Mouse (Mus musculus): Measurements from ENCODE around the gene Ankra2.

The Ankra2 gene

GRCm38 (mm10) chr13:98262636-98263457, at the start of gene Ankra2, which contains the start of gene Utp15:
Gene Ankra2, plus strand, starts transcription at chr13:98263074.
Gene Utp15, minus strand, starts transcription at chr13:98263041.
- no peak; the same call in 1 of the 2 replicates for TF ChIP-seq GATA4 (IDR thresholded peaks at IDR 0.05; ENCODE audit: insufficient replicate concordance, low read length)

GRCm38 (mm10) chr13:98222848-98223247, 40.0 kb upstream of the Ankra2 start:
- TF ChIP-seq GATA4 (IDR thresholded peaks at IDR 0.05; ENCODE audit: insufficient replicate concordance, low read length), result no peak

GRCm38 (mm10) chr13:98226225-98226624, 36.6 kb upstream of the Ankra2 start:
- TF ChIP-seq GATA4 (IDR thresholded peaks at IDR 0.05; ENCODE audit: insufficient replicate concordance, low read length), result no peak

DNA sequence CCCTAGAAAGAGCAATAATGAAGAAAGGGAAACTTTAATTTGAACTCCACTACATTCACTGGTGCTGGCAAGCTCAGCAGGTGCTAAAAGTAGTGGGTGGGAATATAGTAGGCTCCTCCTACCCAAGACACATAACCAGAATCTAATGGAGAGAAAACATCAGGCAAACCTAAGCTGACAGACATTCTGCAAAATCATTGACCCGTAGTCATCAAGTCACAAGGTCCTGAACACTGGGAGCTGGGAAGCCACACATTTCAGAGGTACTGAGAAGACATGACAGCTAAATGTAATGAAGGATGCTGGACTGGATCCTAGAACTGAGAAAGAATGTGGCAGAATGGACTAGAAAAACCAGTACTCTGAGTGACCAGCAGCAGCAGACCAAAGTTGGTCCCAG, 32.4 kb upstream of the Ankra2 start:
- no peak for TF ChIP-seq GATA4 (IDR thresholded peaks at IDR 0.05; ENCODE audit: insufficient replicate concordance, low read length)

- no peak for TF ChIP-seq GATA4 (IDR thresholded peaks at IDR 0.05; ENCODE audit: insufficient replicate concordance, low read length)
Measured at GRCm38 (mm10) chr13:98235451-98235850, 27.4 kb upstream of the Ankra2 start.

DNA sequence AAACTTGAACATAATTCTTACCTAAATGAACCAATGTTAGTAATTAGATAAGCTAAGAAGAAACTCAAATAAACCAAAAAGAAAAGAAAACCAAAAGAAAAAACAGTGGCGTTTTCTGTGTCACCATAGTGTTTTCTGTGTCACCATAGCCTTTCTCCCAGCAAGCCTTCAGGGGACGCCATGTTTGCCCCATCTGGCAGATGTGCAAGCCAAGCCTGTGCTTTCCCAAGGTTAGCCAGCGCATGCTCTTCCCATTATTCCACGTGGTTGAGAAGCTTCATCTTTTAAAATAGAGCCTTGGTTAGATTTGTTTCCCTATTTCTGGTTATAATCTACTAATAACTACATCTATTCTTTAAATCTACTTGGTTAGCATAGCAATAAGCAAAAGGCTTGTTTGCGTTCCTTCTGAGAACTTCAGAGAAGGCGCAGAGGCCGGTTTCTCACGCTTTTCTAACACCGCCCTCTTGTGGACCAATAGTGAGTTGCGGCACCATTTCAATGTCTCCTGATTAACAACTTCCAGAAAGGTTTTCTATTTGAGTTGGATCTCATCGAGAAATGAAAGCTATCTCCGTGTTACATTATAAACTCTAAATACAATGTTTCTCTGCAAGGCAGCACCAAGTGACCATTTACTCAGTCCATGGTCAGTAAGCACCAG, 22.8 kb upstream of the Ankra2 start:
- no peak for TF ChIP-seq GATA4 (IDR thresholded peaks at IDR 0.05; ENCODE audit: insufficient replicate concordance, low read length)

GRCm38 (mm10) chr13:98241531-98242282, 21.2 kb upstream of the Ankra2 start:
- no peak for TF ChIP-seq GATA4 (IDR thresholded peaks at IDR 0.05; ENCODE audit: insufficient replicate concordance, low read length)

DNA sequence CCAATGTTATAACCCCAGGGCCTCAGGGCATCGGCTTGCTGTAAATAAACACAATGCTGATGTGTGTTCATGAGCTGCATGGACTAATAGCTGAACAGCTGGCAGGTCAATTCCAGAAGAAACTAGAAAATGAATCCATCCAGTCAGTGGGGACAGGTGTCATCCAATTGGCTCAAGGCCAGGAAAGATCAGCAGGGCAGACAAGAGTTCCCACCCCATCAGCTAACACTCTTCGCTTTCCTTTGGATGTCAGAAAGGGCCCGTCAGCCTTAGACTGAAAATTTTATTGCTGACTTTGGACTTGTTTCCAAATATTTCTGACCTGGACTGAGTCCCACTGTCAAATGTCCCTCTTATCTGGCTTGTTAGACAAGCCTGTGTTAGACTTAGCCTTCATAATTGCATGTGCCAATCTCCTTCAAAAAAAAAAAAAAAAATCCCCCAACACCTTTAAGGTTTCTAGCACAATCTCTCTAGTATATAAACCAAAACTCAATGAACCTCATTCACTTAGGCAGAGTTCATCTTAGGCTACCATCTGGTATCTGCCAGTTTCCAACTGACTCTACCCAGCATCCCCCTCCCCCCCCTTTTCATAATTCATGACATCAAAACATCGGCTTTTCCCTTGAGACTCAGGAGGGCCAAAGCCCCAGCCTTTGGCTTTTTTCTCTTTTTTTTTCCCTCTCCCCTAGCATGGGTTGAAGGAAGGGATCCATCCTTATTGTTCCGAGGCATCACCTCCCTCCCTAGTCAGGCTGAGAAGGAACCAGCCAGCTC, 18.1 kb upstream of the Ankra2 start:
- no peak for TF ChIP-seq GATA4 (IDR thresholded peaks at IDR 0.05; ENCODE audit: insufficient replicate concordance, low read length)

DNA sequence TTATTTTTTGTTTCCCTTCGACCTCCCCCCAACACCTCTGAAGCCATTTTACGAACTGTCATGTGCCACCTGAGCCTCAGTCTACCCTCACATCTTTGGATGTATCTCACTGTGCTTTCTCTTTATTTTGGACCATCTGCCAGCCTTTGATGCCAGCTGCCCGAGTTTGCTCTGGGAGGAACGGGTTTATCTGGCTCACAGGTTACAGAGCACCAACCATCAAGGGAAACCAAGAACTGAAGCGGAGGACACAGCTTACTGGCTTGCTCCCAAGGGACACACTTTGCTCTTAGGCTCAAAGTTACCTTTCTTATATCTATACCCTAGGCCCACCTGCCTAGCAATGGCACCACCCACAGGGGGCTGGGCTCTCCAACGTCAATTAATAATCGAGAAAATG, 17.5 kb upstream of the Ankra2 start:
- no peak for TF ChIP-seq GATA4 (IDR thresholded peaks at IDR 0.05; ENCODE audit: insufficient replicate concordance, low read length)

DNA sequence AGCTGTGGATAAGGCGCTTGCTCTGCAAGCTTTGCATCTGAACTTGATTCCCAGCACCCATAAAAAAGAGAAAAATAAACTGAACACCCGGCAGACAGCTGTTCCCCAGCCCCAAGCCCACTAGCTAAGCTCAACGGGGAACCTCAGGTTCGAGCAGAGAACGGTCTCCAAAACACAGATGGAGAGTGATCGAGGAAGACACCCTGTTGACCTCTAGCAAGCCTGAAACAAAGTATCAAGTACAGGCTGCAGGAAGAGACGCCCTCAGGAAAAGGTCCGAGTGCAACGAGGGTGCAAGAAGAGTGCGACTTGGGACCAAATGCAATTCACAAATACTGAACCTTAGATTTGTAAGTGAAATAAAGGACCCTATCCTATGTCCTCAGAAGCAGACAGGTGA, 13.3 kb upstream of the Ankra2 start:
- TF ChIP-seq GATA4 (IDR thresholded peaks at IDR 0.05; ENCODE audit: insufficient replicate concordance, low read length), result no peak

DNA sequence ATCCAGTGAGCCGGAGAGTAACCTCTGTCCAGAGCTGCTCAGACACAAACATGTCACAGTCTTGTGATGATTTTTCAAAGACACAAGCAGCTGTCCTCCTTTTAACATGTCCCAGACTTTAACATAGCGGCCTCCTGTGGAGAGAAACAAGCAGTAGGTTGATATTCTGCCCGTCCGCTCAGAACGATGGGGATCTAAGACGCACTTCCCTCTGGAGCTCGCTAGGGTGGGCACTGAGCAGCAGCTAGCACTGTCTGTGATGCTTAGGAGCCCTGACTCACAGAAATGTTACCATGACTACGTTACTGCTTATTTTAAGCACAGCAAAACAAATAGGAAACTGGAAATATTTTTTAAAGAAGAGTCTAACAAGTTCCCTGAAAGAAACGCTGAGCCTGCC, 8.0 kb upstream of the Ankra2 start:
- no peak for TF ChIP-seq GATA4 (IDR thresholded peaks at IDR 0.05; ENCODE audit: insufficient replicate concordance, low read length)

DNA sequence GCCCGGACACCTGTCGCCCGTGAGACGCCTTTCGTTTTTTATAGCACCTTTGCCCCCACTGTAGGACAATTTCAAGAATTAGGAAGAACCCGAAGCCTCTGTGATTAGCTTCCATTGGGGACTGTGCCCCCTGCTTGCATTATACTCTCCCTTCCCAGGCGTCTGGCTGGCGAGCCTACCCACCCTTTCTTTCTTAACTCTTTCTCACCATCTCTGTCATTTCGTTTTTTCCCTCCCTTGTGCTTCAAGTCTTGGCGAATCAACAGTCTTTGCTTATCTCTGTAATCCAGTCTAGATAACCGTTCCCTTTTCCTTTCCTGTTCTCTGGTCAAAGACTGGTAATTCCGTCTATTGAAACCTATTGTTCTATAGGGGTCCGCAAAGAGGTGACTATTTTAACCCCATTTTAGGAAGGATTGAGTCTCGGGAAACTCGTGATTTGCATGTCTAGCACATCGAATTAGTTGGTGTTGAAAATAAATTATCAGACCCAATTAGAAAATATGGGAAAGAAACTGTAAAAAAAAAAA, 649 bp downstream of the Ankra2 start:
- TF ChIP-seq GATA4 (IDR thresholded peaks at IDR 0.05; ENCODE audit: insufficient replicate concordance, low read length), result no peak

DNA sequence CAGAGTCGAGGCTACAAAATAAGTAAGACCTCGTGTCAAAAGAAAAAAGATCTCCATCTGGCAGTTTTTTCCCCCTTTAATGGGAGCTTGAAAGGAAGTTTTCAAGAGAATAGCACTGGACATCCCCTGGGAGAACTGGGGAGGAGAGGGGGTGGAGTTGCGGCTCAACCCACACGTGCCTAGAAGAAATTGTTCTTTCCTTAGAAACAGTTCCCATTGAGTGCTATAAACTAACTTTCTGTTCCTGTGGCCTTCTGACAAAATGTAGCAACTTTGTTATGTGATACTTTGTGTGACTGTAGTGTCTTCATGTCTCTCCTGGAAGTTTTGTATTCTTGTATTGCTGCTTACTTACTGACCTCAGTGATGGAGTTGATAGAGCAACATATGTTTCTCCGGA, 1.2 kb downstream of the Ankra2 start:
- TF ChIP-seq GATA4 (IDR thresholded peaks at IDR 0.05; ENCODE audit: insufficient replicate concordance, low read length), result no peak

- TF ChIP-seq GATA4 (IDR thresholded peaks at IDR 0.05; ENCODE audit: insufficient replicate concordance, low read length), result no peak
Measured at GRCm38 (mm10) chr13:98274023-98274422, 11.1 kb downstream of the Ankra2 start.

DNA sequence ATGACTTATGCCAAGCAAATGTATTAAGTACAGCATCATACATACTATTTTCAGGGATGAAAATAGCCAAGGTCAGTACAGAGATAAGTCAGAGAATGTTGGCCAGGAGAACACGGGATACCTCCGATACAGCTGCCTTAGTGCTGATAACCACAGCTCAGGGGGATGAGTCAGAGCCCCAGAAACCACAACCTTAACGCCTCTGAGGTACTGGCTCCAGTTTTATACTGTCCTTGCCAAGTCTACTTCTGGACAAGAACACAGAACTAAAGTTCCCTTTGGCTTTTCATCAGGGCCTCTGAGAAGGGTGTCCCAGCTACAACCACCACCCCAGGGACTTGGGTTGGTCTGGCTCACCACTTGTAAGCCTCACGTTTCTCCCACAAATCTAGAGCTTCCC, 12.8 kb downstream of the Ankra2 start:
- TF ChIP-seq GATA4 (IDR thresholded peaks at IDR 0.05; ENCODE audit: insufficient replicate concordance, low read length), result no peak
